Mouse (Mus musculus) megakaryocyte progenitor cell, adult 5-6 weeks (primary cell): ENCODE measurements at regions not wholly inside any gene's neighbourhood (a gene's known extent, or its start where the extent isn't known, plus 50 kb on each side); places are given as distances from the start of the nearest gene placed in this dataset.
A peak's percentile ranks its signal among the peaks of the same experiment; 100 is the strongest.

Experiments
- ATAC-seq: replicated peaks from 2 replicates; pipeline ENCODE4 v1.8.0; 2016; ENCODE audit warnings: mild to moderate bottlenecking, moderate TSS enrichment, inconsistent platforms; ENCODE audit not compliant: poor library complexity

DNA sequence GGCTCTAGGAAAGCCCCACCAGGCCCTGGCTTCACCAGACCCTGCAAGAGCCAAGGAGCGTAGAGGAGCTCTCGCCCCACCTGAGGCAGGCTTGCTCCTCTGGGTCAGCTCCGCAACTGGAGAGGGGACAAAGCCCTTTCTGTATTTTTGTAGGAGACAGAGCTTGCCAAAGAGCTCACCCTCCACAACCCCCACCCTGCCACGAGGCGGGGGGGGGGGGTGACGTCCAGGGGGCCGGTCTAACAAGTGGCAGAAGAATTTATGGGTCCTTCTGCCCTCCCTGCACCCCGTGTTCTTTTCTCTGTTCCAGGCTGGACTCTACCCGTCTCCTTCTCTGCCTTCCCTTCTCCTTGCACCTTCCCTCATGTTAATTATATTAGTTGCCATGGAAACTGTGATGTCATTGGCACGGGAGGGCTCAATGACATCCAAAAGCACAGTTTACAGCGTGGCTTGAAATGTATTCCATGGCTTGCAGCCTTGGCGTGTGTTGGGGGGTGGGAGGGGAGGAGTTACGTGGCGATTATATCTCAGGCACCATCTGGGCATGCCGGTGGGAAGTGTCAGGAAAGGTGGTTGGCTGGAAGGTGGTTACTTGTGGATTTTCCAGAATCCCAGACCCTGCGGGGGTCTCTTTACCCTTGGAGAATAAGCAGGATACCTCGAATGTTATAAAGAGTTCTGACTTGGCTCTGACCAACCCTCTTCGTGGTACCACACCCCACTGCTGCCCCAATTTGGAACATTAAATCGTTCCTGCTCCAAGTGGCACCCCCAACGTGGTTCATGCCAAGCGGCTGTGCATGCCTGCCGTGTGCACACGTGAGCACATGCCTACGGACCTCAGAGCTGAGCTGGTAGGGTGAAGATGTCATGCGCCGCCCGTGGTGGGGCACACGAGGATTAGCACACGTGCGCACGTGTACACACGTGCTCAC, 138.3 kb upstream of the Med13l start:
- ATAC-seq = peak; percentile 39; the same call in 1 of the 2 replicates

DNA sequence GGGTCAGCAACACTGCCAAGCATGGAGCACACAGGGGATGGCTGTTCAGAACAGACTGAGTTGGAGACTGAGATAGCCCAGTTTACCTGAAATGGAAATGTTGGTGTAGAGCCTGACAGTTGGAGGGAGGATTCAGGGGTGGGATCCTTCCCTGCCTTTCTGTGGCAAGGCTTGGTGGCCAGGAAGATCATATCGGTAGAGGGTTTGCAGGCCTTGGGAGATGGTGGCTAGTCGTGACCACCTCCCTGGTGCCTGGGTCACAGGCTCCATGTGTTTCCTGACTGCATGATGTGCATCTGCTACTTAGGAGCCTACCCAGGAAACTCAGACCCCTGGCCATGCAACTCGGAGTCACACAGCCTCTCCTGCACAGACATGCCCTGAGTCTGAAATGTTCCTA, 136.3 kb upstream of the Med13l start:
- no peak for ATAC-seq

DNA sequence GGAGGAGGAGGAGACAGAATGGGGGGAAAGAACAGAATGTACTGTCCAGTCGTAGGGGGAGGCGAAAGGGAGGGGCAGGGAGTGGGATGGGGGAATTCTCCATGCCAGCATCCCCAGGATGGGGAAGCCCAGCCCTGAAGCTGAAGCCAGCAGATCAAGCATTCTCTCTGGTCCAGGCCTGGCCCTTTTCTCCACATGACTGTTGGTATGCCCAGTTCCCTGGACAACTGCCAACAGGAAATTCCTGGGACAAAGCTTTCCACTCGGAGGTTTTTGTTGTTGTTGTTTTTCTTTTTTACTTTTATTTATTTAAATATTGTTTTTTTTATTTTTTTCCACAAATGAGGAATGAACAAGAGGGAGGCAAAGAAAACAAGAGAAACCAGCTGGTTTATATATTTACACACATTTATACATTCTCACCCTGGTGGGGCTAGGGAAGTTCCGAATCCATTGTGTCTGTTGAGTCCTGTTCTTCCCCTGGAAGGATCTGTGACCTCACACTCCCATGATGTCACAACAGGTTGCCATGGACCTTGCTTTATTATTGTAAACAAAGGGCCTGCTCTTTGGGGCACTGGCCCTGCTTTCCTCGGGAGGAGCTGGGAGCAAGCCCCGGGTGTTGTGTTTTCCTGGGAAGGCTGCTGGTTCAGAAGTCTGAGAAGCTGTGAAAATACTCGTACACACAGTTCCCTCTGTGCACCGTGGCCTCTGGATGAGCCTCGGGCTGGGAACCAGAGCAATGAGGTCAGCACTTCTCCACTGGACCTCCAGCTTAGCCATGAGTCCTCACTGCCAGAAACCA, 135.5 kb upstream of the Med13l start:
- ATAC-seq = no peak

DNA sequence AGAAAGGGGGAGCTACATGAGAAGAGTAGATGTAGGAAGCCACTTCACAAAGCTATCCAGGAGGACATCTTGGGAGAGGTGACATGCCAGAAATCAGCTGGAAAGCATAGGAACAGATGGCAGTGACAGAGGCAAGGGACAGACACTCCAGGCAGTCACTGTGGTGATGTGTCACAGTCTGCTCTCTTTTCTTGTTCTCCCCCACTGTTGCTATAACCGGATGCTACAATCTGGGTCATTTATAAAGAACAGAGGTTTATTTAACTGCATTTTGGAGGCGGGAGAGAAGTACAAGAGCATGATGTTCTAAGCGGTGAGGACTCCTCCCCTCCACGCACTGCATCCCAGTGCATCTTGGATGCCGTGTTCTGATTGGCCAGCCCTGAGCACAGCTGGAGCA, 133.8 kb upstream of the Med13l start:
- no peak for ATAC-seq

GRCm38 (mm10) chr5:118428323-118429095, 132.0 kb upstream of the Med13l start:
- no peak for ATAC-seq

DNA sequence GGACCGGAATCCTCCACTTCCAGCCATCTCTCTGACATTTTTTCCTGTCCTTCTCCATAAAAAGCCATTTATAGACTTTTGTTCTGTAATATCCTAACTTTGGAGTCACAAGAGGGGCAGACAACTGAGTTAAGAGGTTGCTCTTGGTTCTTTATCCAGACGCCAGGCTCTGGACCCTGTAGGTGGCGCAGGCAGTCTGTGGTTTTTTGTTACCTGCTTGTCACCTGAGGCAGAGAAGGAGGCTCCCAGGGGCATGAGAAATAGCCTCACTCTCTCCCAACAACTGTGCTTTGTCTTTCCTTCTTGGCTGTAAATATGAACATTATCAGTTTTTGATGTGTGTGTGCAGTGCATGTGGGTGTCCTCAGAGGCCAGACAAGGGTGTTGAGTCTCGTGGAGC, 126.9 kb upstream of the Med13l start:
- ATAC-seq = no peak

DNA sequence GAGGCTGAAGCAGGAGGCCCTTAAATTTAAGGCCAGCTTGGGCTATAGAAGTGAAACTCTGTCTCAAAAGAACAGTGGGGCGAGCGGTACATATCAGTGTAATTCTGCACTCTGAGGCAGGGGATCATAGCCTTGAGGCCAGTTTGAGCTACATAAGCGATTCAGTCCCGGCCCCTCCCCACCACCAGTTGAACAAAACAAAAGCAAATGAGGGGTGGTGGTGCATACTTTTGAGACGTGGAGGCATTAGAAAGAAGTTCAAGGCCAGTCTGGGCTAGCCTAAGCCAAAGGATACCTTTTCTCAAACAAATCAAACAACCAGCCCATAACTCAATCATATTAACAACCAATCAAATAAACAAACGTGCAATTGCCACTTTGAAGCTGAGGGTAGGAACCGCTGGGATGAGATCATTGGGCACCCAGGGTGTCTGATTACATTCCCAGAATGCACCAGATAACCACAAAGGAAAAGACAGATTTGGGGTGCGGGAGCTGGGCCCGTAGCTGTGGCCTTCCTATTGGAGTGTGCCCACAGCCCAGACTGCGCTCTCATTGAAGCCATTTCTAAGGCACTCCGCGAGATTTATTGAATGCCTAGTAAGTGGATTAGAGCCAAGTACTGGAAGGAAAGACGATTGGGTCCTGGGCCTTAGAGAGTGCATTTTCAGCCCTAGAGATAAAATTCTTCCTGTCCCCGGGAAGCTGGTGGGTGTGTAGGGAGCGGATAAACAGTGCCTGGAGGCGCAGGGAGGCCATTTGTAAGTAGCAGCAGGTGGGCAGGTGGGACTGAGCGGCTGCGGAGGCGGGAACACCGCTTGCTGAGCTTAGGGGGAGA, 125.5 kb upstream of the Med13l start:
- no peak for ATAC-seq

DNA sequence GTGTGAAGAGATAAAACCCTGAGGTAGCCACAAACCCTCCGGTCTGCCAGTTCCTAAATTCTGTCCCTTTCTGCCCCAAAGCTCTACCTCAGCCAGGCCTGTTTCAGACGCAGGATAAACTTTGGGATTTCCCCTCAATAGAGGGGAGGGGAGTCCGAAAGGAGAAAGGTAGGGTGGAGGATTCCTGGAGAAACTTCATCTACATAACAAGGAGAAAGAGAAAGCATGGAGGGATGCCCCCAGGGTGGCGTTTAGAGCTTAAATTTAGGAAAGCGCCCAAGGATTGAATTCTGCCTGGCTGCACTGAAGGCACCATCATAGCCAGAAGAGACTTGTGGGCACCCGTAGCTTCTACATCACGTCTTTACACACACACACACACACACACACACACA, 124.9 kb upstream of the Med13l start:
- no peak for ATAC-seq

GRCm38 (mm10) chr5:118436035-118436434, 124.4 kb upstream of the Med13l start:
- ATAC-seq = no peak

- no peak for ATAC-seq
Observed at GRCm38 (mm10) chr5:118436474-118437306, 123.8 kb upstream of the Med13l start.

DNA sequence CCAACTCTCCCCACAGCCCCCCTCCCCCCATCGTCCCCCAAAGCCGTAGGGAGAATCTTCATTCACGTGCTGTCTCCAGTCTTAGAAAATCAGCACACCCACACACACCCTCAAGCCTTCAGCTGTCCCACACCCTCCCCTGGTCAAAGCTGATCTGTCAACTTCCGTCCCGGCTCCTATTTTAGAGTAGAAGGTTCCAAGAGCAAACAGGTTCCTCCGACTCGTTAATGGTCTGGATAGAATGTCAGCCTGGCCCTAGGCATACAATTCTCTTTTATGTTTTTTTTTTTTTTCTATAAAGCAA, 123.2 kb upstream of the Med13l start:
- no peak for ATAC-seq

DNA sequence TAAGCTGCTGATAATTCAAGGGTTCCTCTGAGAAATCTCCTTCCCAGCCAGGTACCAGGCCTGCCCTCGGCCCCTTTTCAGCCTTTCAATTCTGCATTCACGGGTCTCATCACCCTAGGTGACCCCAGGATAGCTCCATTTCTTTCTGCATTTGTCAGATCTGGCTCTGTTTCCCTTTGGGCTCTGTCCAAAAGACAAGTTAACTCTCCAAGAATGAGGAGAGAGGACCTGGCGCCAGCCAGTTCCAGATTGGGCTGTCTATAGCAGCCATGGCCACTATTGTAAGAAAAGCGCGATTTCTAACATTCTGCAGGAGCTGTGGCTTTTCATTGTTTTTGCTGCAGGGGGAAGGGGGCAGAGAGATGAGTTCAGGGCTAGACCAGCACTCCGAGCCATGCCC, 122.5 kb upstream of the Med13l start:
- no peak for ATAC-seq

DNA sequence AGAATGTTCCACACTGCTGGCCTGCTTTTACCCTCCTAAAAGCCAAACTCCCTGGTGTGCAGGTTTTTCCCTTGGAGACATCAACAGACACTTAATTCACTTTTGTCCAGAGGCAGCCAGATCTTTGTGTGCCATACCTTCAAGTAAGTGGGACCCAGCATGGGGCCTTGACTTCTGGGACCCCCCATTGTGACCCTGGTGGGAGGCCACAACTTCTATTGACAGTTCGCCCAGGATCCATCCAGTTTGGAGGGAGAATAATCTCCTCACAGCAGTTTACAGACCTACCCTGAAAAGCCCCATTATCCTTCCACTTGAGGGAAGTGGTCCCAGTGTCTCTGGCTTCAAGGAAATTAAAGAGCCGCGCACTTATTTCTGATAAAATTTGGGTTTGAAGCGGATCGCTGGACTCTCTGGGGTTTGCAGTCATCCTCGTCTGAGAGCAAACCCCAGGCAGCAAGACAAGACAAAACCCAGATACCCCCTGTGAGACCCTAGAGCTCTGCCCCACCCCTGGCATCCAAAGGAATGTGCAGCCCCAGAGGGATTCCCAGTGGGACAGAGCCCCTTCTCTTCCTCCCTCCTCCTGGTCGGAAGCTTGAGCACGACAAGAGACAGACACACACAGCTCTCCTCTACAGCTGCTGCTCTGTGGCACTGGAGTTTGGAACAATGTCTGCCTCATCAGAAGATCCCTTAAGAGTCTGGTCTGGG, 115.8 kb upstream of the Med13l start:
- ATAC-seq = no peak

- no peak for ATAC-seq
Observed at GRCm38 (mm10) chr5:118445252-118445987, 115.1 kb upstream of the Med13l start.

GRCm38 (mm10) chr5:118445988-118446280, 114.5 kb upstream of the Med13l start:
- ATAC-seq = no peak

GRCm38 (mm10) chr5:118446878-118447277, 113.6 kb upstream of the Med13l start:
- ATAC-seq = no peak

- ATAC-seq = no peak
Observed at GRCm38 (mm10) chr5:118447366-118447765, 113.1 kb upstream of the Med13l start.

- peak; percentile 37 for ATAC-seq
Observed at GRCm38 (mm10) chr5:118448884-118449515, 111.5 kb upstream of the Med13l start.
